Mouse (Mus musculus): ENCODE results near the gene Pign.

Pign gene

DNA sequence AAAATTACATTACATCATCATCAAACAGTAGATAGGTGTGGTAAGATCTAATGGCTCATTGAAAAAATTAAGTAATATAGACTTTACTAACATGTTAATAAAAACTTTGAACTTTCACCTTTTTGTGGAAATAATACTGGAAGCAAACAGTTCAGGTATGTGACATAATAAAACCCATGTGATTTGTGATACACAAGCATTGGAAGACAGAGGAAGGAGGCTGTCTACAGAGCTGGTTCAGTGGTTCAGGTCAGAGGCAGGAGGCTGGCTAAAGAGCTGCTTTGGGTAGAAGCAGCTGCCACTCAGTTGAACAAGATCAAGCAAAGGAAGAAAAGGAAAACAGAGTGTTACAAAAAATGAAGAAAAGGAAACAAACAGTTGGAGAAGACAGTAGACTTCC lies 107.4 kb downstream of the Pign start:
- DNase-seq, result no peak

DNA sequence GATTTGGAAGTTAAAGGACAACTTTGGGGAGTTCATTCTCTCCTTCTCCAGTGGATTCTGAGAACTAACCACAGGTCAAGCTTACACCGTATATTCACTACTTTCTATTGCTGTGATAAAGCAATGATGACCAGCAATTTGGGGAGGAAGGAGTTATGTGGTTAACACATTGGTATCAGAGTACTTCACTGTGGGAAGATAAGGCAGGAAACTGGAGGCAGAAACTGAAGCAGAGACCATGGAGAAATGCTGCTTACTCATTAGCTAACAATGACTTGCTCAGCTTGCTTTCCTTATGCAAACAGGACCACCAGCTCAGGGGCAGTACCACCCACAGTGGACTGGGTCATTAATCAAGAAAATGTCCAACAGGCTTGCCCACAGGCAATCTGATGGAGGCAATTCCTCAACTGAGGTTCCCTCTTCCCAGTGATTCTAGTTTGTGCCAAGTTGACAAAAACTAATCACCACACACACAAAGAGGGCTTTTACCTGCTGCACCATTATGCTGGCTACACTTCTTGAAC lies 108.2 kb downstream of the Pign start:
- DNase-seq, result no peak

DNA sequence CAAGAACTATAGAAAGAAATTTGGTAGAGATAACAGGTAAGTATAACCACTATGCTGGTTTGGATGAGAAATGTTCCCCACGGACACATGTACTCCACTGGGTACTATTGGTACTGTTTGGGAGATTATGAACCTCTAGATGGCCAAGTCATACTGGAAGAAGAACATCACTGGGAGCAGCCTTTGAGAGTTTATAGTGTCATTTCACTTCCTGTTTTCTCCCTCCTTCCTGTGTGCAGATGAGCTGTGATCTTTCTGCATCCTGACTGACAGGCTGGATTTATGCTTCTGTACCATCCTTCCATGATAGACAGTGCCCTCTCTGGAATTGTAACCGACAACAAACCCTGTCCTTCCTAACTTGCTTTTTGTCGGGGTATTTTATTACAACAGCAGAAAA lies 110.3 kb downstream of the Pign start:
- DNase-seq, result no peak

DNA sequence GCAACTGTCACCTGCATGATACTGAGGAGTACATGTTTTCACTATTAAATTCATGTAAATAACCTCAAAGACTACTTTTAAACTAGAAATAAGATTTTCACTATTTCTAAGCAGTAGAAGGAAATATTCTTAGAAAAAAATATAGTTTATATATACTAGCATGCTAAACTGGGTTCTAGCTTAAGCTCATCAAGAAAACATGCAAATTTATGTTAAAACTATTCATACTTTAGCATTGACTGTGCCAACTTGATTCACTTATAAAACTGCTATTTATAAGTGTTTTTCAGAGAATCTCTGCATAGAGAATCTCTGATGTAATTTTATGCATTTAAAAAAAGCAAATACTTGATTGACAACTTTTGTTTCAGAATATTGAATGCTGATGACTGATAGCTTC lies 113.3 kb downstream of the Pign start:
- no peak for DNase-seq

- no peak for DNase-seq
Measured at GRCm38 (mm10) chr1:105549648-105550047, 113.8 kb downstream of the Pign start.

- DNase-seq, result no peak
Measured at GRCm38 (mm10) chr1:105543051-105543450, 120.4 kb downstream of the Pign start.

DNA sequence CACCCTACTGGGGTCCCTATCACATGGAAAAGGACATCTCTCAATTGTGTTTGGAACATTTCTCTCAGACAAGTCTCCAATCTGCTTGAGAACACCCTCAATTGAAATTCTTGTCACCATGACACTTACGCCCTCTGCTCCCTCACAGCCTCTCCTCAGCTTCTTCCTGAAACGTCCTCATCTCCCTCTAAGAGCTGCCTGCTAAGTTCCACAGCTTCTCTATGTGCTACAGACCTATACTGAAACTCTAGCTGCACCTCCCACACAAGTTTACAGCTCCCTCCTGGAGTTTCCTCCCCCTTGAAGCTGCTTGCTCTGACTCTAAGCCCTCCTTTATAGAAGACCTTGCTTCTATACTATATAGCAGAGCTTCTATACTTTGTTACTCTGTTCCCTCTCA lies 139.7 kb downstream of the Pign start:
- DNase-seq, result no peak

GRCm38 (mm10) chr1:105522321-105522720 lies 141.2 kb downstream of the Pign start:
- no peak for DNase-seq

GRCm38 (mm10) chr1:105518101-105518500 lies 145.4 kb downstream of the Pign start:
- no peak for DNase-seq

DNA sequence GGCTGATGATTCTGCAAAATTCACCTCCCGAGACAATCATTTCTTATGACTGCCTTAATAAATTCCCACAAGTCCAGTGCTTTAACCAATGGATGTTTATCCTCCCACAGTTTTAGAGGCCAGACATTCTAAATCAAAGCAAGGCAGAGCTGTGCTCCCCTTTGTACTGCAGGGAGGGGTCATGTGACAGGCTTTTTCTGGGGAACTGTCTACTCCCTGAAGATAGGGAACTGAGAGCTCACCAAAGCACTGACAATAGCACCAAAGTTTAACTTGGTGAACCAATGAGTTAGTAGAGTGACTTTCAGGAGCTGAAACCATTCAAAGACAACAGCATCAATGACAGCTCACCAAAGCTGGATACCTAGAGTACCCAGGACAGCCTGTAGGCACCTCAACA lies 156.4 kb downstream of the Pign start:
- no peak for DNase-seq

GRCm38 (mm10) chr1:105492626-105493025 lies 170.9 kb downstream of the Pign start:
- no peak for DNase-seq

DNA sequence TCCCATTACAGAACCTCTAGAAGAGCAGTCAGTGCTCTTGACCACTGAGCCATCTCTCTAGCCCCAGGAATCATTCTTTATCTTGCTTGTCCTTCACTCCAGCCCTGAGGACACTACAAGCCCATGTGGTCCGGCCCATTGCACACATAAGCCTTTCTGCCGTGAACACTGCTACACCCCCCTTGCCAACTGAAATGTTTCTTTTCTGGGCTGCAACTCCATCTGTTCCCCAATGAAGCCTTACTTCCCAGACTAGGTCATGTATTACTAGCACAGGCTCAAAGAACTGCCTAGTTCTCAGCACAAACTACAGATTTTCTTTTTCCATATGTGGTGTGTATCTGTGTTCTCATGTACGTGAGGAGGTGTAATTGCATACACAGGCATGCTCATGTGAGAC lies 174.0 kb downstream of the Pign start:
- DNase-seq, result no peak

DNA sequence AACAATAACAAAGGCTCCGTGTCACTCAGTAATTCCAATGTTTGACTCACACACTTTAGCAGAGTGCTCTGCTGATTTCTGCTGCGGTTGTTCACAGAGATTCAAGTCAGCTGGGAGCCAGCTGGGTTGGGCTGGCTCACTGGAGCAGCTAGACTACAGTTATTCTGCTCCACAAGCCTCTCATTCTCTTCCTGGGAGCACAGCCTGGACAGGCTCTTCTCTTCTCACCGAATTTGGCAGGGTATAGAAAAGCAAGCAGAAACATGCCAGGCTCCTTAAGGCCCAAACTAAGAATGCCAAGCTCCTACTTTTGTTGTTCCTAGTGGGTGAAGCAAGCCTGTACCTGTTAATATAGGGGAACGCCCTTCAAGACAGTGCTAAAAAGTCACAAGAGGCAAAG lies 176.4 kb downstream of the Pign start:
- no peak for DNase-seq

Data from cerebellum, adult 9-10 months (tissue).